Mouse (Mus musculus) hindbrain, embryonic 16.5 days (tissue): Measurements from ENCODE around the gene Nusap1. TPM values are rescaled to one million over a fixed set of nuclear protein-coding genes. Genes with fewer than 3 reads are reported as not detected.
A peak's percentile ranks its signal among the peaks of the same experiment; 100 is the strongest.

ENCODE experiments used
- ATAC-seq: fragments of 200-750 bp; cut with Nextera tagmentation; 2 replicates; pipeline ENCODE4 v1.8.0; 2017; ENCODE audit warnings: moderate TSS enrichment, moderate library complexity
- H3K27ac ChIP-seq: fragments of 300-500 bp; sonication (generic); 2 replicates; pipeline ENCODE4 v1.5.1; 2014; ENCODE audit warnings: low read depth, mild to moderate bottlenecking, control low read depth, low read length, moderate library complexity
- H3K27me3 ChIP-seq: fragments of 300-500 bp; sonication (generic); replicated peaks from 2 replicates; pipeline ENCODE4 v1.6.1; 2014; ENCODE audit warnings: low read length; ENCODE audit not compliant: control insufficient read depth, insufficient read depth
- H3K36me3 ChIP-seq: fragments of 300-500 bp; sonication (generic); 2 replicates; pipeline ENCODE4 v1.6.1; 2014; ENCODE audit warnings: mild to moderate bottlenecking, low read length, moderate library complexity, mixed read lengths; ENCODE audit not compliant: control insufficient read depth, insufficient read depth
- H3K4me1 ChIP-seq: fragments of 300-500 bp; sonication (generic); 2 replicates; pipeline ENCODE4 v1.6.1; 2014; ENCODE audit warnings: low read depth, low read length; ENCODE audit not compliant: control insufficient read depth, insufficient read depth
- H3K4me2 ChIP-seq: fragments of 300-500 bp; sonication (generic); 2 replicates; pipeline ENCODE4 v1.6.1; 2014; ENCODE audit warnings: mild to moderate bottlenecking, low read length, control low read depth, moderate library complexity
- H3K4me3 ChIP-seq: fragments of 300-500 bp; sonication (generic); 2 replicates; pipeline ENCODE4 v1.5.1; 2014; ENCODE audit warnings: mild to moderate bottlenecking, low read length, control low read depth, moderate library complexity
- H3K9ac ChIP-seq: fragments of 300-500 bp; sonication (generic); 2 replicates; pipeline ENCODE4 v1.6.1; 2014; ENCODE audit warnings: low read depth, mild to moderate bottlenecking, control low read depth, low read length, moderate library complexity
- H3K9me3 ChIP-seq: fragments of 300-500 bp; sonication (generic); 2 replicates; pipeline ENCODE4 v1.6.1; 2014; ENCODE audit warnings: mild to moderate bottlenecking, low read length, moderate library complexity; ENCODE audit not compliant: control insufficient read depth
- WGBS: fragments of 180-500 bp; shearing (Covaris S2); extraction: QIAGEN DNeasy Blood & Tissue Kit; methylation state at CpG from one replicate; pipeline ENCODE4 v1.1.7; 2014; 5-methylcytosine and 5-hydroxymethylcytosine counted together
- polyA plus RNA-seq: library from polyadenylated mRNA; unstranded; fragments of >200 nt; fragmentation: Nextera tagmentation; extraction: Ambion mirVana; gene quantifications from 2 replicates; pipeline ENCODE4 v1.2.1, GENCODE M21; 2015

Gene Nusap1
- polyA plus RNA-seq: 13.0 and 16.1 TPM in 2 replicates

- H3K4me3 ChIP-seq: peak within 1 kb of the TSS; percentile 55
- no peak within 1 kb of the TSS for H3K27ac ChIP-seq
- no peaks in the 10 kb centered on the region for H3K9me3 ChIP-seq
- no peaks in the 10 kb centered on the region for H3K27me3 ChIP-seq
- H3K9ac ChIP-seq: peak within 1 kb of the TSS; percentile 29
- peak within 1 kb of the TSS; percentile 97 for H3K4me2 ChIP-seq
- ATAC-seq: peak; percentile 100
- H3K4me1 ChIP-seq: peaks cover 4% of the 10 kb centered on the region
- H3K36me3 ChIP-seq: no peaks in the 10 kb centered on the region
- WGBS: under 1% methylated on average over 55 of the region's 55 CpGs
These were observed at the start of gene Nusap1, which contains the start of gene Oip5 for GRCm38 (mm10) chr2:119618199-119618982. Gene Nusap1 (plus strand): TSS chr2:119618298. Gene Oip5 (minus strand): TSS chr2:119618469.

- Histone ChIP-seq H3K9me3 (no peaks in the 10 kb centered on the region), H3K36me3 (peaks cover 11% of the 10 kb centered on the region), H3K4me3 (no peak overlapping the region), H3K4me1 (no peaks in the 10 kb centered on the region), H3K27me3 (no peaks in the 10 kb centered on the region), H3K4me2 (no peak overlapping the region), H3K9ac (no peak overlapping the region), H3K27ac (no peak overlapping the region)
- WGBS: 92% methylated on average over 1 of the region's 1 CpGs
- ATAC-seq: no peak
These were observed 45.6 kb upstream of the Nusap1 start for GRCm38 (mm10) chr2:119572471-119572870.

- Histone ChIP-seq H3K4me2 (no peak overlapping the region), H3K9me3 (no peaks in the 10 kb centered on the region), H3K4me3 (no peak overlapping the region), H3K4me1 (no peaks in the 10 kb centered on the region), H3K27ac (no peak overlapping the region), H3K36me3 (peaks cover 6% of the 10 kb centered on the region; the same call in 1 of the 2 replicates), H3K9ac (no peak overlapping the region), H3K27me3 (no peaks in the 10 kb centered on the region)
- WGBS: 92% methylated on average over 3 of the region's 3 CpGs
- ATAC-seq: no peak
These were observed 36.5 kb upstream of the Nusap1 start for GRCm38 (mm10) chr2:119581571-119581970.

GRCm38 (mm10) chr2:119583439-119583838, 34.7 kb upstream of the Nusap1 start:
- peaks cover 6% of the 10 kb centered on the region; the same call in 1 of the 2 replicates for H3K36me3 ChIP-seq
- H3K9me3 ChIP-seq: no peaks in the 10 kb centered on the region
- no peak for ATAC-seq
- no peaks in the 10 kb centered on the region for H3K27me3 ChIP-seq
- no peak overlapping the region for H3K4me2 ChIP-seq
- no peak overlapping the region for H3K27ac ChIP-seq
- H3K4me3 ChIP-seq: no peak overlapping the region
- 70% methylated on average over 2 of the region's 2 CpGs for WGBS
- H3K9ac ChIP-seq: no peak overlapping the region
- no peaks in the 10 kb centered on the region for H3K4me1 ChIP-seq

GRCm38 (mm10) chr2:119584282-119584681, 33.8 kb upstream of the Nusap1 start:
- H3K27ac ChIP-seq: no peak overlapping the region
- H3K27me3 ChIP-seq: no peaks in the 10 kb centered on the region
- no peaks in the 10 kb centered on the region for H3K9me3 ChIP-seq
- WGBS: 91% methylated on average over 8 of the region's 8 CpGs
- no peak overlapping the region for H3K4me2 ChIP-seq
- no peak for ATAC-seq
- H3K4me3 ChIP-seq: no peak overlapping the region
- H3K9ac ChIP-seq: no peak overlapping the region
- peaks cover 4% of the 10 kb centered on the region; the same call in 1 of the 2 replicates for H3K36me3 ChIP-seq
- no peaks in the 10 kb centered on the region for H3K4me1 ChIP-seq

- Histone ChIP-seq H3K4me2 (no peak overlapping the region), H3K9me3 (no peaks in the 10 kb centered on the region), H3K27ac (no peak overlapping the region), H3K4me3 (no peak overlapping the region), H3K27me3 (no peaks in the 10 kb centered on the region), H3K36me3 (peaks cover 7% of the 10 kb centered on the region), H3K4me1 (no peaks in the 10 kb centered on the region), H3K9ac (no peak overlapping the region)
- 16% methylated on average over 4 of the region's 4 CpGs for WGBS
- no peak for ATAC-seq
These were observed 30.7 kb upstream of the Nusap1 start for GRCm38 (mm10) chr2:119587383-119587782.

- Histone ChIP-seq H3K27ac (no peak overlapping the region), H3K9ac (no peak overlapping the region), H3K27me3 (no peaks in the 10 kb centered on the region), H3K4me3 (no peak overlapping the region), H3K36me3 (peaks cover 7% of the 10 kb centered on the region), H3K9me3 (no peaks in the 10 kb centered on the region), H3K4me2 (no peak overlapping the region), H3K4me1 (peaks cover 12% of the 10 kb centered on the region)
- no peak for ATAC-seq
- WGBS: 94% methylated on average over 3 of the region's 3 CpGs
These were observed 26.9 kb upstream of the Nusap1 start for GRCm38 (mm10) chr2:119591247-119591646.

GRCm38 (mm10) chr2:119593765-119594112, 24.4 kb upstream of the Nusap1 start:
- Histone ChIP-seq H3K9ac (no peak overlapping the region), H3K4me1 (peaks cover 12% of the 10 kb centered on the region), H3K9me3 (no peaks in the 10 kb centered on the region), H3K36me3 (peaks cover 14% of the 10 kb centered on the region), H3K4me2 (peak overlapping the region; percentile 45), H3K27ac (peak overlapping the region; percentile 16), H3K4me3 (peak overlapping the region; percentile 90), H3K27me3 (no peaks in the 10 kb centered on the region)
- WGBS: 10% methylated on average over 7 of the region's 7 CpGs
- ATAC-seq: no peak

GRCm38 (mm10) chr2:119594113-119594981, 23.8 kb upstream of the Nusap1 start:
- Histone ChIP-seq H3K27ac (peak overlapping the region; percentile 92), H3K9me3 (no peaks in the 10 kb centered on the region), H3K27me3 (no peaks in the 10 kb centered on the region), H3K4me3 (peak overlapping the region; percentile 90), H3K9ac (peak overlapping the region; percentile 95), H3K4me2 (peak overlapping the region; percentile 75), H3K36me3 (peaks cover 16% of the 10 kb centered on the region), H3K4me1 (peaks cover 12% of the 10 kb centered on the region)
- 0% methylated on average over 59 of the region's 61 CpGs for WGBS
- ATAC-seq: peak; percentile 99
